Mouse (Mus musculus): Measurements from ENCODE around the gene Orm1.

The Orm1 gene

DNA sequence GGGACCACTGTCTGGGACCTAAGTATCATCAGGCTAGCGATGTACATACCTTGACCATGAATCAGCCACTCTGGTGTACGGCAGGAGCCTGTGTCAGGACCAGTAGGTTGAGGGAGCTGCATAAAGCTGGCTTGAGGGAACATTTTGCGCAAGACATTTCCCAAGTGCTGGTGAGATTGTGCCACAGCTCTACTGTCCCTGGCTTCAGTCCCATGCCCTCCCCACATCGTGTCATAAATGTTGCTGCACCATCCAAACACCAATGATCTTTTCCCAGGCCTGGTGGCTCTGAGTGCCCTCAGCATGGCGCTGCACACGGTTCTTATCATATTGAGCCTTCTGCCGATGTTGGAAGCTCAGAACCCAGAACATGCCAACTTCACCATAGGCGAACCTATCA is at the start of gene Orm1:
Gene Orm1, plus strand, starts transcription at position 266 of the 400 bp plus-strand sequence.
- DNase-seq, result no peak

DNA sequence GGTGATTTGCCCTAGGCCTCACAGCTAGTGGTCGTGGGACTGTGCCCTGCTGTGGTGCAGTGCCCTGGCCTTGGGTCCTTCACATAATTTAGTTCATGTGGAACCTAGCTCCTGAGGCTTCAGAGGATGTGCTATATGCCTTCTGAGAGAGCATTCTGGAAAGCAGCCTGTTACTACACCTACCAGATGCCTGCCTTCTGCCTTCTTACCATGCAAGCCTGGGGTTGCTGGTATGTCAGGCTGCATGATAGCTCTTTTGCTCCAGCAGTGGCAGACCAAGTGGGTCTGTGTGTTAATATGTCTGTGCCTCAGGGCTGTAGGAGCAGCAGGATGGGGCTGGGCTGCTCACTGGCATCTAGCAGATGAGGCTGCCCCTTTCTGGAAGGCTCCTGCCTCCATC is 48.7 kb upstream of the Orm1 start:
- DNase-seq, result no peak

DNA sequence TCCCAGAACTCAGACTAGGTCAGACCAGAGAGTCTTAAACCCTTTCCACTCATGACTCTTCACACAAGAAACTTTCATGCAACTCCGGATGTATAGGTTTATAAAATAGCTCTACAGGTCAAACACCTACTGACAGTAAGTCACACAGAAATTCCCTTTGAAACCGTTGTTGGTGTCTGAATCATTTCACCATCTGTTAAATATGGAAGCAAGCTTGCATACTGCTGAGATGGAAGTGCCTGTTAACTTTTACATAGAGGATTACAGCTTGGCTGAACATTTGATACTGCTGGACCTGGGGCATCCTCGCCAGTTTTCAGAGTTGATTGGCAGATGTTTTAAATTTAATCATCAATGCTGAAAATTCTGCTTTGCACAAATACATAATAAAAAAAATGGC is 48.1 kb upstream of the Orm1 start:
- no peak for DNase-seq

DNA sequence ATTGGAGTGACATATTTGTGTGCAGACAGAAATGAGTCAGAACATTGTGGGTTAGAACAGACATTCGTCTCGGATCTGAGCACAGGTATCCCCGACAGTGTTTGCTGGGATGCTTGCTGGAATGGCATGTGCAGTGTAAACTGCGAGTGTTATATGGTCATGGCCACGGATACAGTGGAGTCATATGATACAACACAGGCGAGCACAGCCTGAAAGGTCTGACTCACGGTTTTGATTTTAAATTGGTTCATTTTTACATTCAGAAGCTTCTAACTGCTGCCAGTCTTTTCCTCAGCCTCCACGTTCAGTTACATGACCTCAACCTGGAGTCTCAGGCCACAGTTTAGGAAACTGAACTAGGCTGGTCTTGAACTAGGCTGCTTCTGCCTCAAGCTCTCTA is 47.5 kb upstream of the Orm1 start:
- no peak for DNase-seq

DNA sequence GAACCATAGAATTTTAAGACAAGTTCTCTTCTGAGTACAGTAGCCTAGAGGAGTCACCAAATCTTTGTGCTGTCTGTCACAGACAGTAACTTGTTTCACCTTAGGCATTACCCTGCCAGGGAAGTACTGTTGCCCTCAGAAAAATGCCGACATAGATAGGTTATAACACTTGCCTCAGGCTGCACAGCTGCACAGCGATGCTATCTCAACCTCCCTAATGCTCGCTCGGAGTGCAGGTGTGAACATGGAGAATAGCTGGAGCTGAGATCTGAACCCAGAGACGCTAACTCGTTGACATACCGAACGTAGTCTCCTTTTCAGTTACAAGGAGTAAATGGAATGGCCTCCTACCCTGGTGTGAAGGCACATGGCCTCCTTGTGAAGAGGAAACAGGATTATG is 46.2 kb upstream of the Orm1 start:
- DNase-seq, result no peak

DNA sequence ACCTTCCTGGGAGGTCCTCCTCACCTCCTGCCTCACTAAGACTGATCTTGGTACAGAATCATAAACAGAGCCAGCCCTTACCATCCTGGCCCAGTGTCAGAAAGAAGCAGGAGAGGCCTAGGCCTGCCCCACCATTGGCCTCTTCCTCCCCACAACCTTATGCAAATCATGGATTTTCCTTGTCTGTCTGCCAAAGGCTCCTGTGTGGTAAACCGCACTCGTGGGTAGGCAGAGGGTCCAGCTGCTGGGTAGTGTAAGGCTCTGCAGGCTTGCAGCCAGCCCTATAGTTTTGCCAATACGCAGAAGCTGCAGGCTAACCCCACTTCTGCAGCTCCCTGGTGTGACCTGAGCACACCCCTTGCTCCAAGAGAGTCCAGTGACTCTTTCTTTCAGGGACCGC is 41.7 kb upstream of the Orm1 start:
- no peak for DNase-seq

DNA sequence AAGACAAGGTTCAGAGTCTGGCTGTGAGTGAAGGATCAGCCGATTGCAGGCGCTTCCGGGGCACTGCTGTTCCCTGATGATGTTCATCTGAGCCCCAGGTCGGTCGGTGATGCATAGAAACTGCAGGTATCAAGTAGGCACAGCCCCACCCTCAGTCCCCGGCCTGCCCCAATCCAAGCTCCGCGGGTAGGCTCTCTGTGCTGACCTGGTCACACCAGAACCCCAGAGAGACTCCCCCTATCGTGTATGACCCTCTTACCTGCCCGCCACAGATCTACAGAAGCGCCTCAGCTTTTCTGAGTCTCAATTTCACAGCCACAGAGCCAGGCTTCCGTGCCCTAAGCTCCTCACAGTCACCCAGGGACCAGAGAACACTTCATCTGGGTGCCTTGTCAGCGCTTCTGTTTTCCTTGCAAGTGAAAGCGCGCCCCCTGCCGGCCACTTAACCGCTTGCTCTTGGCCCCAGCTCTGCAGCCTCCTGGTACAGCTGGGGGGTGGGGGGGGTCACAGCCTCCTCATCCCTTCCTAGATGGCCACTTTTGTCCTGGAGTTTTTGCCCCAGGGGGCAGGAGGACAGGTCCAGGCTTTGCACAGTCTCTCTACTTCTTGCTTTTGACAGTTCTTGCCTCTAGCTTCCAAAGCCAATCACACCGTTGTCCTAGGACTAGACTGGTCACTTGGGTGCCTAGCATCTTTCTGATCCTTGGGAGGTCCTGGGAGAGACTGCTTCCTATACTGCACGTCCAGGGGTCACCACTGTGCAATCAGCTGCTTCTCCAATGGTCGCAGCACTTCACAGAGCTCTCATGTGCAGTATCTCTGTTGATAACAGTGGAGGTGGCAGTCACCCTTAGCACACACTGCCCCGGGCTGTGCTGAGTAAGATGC is 36.9 kb upstream of the Orm1 start:
- DNase-seq, result peak; percentile 91

DNA sequence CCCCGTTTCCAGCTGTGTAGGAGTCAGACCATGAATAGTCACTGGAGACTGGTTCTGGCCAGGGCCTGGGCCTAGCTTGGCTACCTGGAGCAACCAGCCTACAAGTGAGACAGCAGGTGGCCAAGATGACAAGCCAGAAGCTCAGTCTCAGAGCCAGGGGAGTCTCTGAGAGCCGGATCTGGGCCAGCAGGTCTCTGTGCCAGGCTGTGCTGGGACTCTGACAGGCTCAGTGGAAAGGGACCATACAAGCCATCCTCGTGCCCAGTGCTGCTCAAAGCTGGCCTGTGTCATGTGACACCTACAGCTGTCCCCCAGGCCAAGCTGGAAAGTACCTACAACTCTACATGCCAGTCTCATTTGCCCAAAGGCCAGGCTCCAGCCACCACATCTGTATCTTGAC is 36.0 kb upstream of the Orm1 start:
- DNase-seq, result no peak

DNA sequence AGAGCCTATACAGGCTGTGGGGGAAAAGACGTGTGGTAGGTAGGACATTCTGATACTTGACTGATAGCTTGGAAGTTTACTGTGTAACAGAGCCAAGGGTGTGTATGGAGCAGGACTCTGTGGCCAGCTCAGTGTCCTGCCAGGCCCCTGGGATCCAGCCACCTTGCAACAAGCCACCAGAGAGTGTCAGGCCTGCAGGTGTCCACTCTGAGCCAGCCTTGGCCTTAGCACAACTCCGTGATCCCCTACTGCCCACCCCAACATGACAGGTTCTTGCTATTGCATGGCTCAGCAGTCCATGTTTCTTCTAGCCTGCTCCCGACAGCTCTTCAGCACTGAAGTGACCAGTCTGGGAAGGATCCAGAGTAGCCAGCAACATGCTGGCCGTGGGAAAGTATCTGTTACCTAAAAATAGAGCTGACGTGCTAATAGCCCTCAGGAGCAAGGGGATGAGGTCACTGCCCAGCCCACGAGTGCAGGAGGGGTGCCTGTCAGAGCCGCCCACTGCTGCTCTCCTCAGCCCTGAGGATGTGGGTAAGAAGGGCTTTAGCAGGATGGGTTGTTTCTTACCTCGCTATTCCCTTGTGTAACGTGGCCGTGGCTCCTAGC is 34.0 kb upstream of the Orm1 start:
- no peak for DNase-seq

DNA sequence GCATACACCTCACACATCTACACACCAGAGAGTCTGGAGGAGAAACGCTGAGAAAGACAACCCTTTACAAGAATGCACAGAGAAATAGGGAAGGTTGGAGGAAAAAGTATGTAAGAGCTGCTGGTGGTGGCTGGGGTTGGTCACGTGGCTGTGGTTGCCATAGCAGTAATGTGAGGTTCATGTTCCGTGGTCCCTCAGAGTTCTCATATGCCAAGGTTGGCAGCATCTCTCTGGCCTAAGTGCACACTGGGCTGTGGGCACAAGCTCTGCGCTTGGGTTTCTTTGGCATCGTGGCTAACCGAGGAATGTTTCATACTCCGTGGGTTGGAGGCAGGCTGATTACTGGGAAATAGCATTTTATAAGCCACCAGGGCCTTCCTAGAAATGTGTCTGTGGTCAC is 32.9 kb upstream of the Orm1 start:
- no peak for DNase-seq

DNA sequence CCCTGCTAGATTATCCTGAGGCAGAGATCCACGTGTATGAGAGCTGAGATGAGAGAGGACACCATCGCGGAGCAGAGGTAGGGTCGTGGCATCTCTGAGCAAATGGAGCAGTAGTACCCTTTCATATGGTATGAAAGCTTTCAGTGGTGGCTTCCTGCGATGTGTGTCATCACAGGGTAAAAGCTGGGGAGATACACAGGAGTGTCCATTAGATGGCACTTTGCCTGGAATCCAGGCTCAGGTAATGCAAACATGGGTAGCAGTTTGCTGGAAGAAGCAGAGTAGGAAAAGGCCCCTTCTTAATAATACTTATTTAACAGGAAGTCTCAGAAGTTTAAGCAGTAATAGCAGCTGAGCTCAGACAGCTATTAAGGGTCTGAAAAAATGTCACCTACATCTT is 30.3 kb upstream of the Orm1 start:
- DNase-seq, result no peak

DNA sequence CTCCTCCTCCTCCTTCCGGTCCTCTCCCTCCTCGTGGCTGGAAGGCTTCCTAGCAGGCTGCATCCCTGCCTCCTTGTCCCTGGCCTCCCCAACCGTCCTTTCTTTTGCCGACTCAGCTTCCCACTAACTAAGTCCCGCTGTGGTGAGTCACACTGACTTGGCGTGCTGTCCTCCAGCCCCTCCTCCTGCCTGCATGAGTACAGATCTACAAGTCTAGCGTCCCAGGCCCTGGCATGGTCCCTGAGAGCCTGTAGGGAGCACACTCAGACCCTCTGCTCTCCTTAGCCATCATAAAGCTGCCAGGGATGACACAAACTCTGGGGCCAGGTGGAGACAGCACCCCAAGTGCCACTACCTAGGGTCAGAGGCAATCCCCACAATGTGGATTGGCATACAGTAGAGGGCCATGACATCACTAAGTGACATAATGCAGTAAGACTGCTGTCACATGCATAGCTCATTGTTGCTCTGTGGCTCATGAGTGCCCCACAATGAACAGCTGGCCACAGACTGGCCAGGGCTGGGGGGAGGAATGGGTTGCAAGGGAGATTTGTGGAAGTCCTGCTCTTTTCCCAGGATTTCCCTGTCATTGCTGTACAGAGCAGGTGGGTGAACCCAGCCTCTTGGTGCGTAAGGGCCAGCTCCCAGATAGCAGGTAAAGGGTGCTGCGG is 28.1 kb upstream of the Orm1 start:
- peak; percentile 27 for DNase-seq

DNA sequence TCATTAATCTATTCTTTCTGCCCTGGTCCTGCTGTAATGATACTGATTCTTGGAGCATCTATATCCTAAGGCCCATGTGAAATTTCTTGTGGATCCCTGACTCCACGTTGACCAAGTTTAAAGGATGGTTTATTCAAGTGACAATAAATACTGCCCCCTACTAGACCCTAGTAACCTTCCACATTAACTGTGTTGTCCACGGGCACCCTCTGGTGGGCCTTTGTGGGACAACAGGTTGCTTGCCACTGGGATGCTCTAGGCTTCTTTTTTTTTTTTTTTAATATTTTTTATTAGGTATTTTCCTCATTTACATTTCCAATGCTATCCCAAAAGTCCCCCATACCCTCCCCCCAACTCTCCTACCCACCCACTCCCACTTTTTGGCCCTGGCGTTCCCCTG is 24.8 kb upstream of the Orm1 start:
- DNase-seq, result peak; percentile 60

DNA sequence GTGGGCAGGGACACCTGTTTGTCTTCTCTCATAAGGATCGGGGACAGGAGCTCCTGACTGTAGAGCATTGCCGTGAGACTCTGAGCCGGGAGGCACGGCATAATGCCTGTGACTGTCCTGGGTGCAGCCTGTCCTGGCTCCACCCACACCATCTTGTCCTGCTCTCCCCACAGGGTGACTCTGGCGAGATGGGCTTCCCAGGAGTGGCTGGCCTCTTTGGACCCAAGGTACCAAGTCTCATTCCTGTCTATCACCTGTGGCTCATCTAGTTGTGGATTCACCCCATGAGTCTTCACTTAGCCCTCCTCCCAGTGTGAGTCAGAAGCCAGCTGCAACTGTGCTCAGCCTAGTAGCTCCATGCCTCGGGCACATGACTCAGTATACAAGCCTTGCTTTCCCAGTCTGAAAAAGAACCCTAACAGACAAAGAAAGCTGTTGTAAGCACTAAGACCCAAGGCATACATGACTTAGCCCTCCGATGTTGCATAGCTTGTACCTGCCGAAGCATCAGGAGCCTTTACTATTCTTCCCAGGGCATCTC is 21.0 kb upstream of the Orm1 start:
- no peak for DNase-seq

DNA sequence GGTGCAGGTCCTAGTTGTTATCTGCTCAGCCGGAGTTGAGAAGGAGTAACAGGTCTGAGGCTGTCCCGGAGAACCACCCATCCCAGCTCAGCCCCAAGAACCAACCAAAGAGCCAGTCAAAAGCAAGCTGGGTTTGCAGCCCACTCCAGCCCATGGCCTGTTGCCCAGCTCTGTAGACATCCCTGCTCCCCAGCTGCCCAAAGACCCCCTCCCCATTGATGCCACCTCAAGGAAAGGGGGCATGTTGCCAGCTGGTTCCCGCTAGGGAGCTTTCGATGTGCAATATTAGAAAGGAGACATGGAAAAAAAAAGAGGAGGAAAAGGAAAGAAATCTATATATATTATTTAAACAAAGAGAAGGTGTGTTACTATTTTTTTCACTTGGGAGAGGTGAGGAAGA is 11.0 kb upstream of the Orm1 start:
- DNase-seq, result no peak

DNA sequence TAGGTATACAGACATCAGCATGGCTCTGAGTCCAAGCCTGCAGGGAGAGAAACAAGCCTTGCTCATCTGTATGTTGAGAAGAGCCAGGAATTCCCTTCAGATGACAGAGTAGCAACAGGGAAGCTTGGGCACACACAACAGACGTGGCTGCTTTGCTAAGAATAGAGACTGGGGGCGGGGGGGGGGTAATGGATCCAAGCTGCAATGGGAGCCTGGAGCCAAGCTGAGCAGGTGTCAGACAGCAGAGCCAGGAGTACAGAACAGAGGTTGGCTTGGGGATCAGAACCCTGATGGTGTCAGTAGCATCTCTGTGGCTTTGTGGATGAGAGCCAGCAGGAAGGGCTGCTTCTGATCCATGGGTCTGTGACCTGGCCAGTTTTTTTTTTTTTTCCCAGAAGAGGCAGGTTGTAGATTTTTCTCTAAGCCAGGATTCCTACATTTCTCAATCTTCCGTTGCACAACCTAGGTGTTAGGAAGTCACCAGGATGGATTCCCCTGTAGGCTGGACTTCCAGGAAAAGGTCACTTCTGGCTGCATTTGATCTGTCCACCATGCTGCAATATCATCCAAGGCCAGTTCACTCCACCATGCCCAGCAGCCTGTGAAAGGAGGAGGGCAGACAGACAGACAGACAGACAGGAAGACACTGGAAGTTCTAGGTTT is 5.8 kb upstream of the Orm1 start:
- DNase-seq, result no peak

DNA sequence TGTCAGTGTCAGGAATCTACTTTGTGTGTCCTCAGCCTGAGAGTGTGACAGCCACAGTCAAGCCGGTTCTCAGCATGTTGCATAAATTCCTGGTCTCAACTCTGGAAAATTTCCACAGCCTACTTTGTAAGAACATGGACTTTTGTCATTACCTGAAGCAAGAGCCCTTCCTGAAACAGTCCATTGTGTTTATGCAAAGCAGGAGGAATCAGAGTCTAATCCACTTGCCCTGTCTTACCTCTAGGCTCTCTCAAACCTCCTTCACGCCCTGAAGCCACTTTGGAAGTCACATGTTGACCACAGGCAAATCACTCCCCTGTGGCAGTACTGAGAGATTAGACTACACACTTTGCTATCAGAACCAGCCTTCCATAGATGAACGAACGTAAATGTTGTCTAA is 1.9 kb upstream of the Orm1 start:
- DNase-seq, result no peak

DNA sequence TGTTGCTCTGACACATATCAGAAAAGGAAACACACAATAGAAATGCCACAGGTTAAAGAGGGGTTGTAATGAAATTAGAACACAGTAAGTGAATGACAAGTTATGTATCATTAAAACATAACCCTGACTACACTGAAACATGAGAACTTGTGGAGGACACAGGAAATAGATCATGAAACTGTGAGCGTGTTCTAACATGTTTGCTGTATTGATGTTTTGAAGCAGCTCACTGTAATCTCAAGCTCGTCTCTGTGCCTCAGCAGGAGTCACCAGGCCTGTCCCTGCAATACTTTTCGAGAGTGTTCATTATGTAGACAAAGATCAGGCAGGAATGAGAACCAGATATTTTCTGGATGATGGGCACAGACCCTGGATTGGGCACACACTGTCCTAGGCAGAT is 752 bp upstream of the Orm1 start:
- DNase-seq, result no peak

DNA sequence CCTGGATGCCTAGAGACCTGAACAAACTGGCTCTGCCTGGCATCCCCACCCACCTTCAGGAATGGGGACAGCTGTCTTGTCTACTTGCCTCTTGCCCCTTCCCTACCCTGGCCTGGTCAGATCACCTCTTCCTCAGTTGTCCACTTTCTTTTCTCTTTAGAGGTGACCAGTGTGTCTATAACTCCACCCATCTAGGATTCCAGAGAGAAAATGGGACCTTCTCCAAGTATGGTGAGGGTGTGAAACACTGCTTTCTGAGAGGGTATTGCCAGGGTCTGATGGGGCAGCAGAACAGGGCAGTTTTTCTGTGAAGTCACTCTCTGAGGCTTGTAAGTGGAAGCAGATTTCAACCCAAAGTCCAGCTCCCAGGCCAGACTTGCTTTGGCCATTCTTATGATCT is 901 bp downstream of the Orm1 start:
- no peak for DNase-seq

DNA sequence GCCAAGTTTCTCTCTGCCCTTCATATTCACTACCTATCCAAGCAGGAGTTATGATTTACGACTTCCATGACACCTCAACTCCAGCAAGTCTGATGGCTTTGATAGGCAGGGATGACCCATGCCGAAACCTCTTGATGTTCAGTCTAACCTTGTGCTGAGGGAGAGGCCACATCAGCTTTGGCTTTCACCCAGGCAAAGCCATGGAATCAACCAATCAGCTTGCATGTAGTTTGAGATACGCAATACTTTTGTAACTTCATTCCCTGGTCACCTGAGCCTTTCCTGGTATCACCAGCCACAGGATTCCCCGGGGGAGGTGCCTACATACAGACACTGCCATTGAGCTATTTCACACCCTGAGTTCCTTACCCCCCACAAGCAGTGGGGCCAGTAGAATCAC is 2.3 kb downstream of the Orm1 start:
- no peak for DNase-seq

DNA sequence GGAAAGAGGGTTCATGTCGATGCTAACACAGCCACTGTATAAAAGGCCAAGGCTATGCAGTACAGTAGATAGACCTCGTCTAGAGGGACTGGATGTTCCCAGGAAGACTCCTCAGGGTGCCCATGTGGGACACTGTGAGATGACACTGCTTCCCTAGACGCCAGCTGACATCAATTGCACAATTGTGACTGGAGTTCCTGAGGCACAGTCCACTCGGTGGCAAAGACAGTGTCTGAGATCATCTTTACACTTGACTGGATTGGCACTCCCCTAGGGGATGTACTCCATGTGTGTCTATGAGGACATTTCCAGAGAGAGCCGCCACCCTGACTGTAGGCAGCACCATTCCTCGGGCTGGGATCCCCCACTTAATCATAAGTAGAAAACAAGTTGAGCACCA is 4.2 kb downstream of the Orm1 start:
- DNase-seq, result peak; percentile 63

DNA sequence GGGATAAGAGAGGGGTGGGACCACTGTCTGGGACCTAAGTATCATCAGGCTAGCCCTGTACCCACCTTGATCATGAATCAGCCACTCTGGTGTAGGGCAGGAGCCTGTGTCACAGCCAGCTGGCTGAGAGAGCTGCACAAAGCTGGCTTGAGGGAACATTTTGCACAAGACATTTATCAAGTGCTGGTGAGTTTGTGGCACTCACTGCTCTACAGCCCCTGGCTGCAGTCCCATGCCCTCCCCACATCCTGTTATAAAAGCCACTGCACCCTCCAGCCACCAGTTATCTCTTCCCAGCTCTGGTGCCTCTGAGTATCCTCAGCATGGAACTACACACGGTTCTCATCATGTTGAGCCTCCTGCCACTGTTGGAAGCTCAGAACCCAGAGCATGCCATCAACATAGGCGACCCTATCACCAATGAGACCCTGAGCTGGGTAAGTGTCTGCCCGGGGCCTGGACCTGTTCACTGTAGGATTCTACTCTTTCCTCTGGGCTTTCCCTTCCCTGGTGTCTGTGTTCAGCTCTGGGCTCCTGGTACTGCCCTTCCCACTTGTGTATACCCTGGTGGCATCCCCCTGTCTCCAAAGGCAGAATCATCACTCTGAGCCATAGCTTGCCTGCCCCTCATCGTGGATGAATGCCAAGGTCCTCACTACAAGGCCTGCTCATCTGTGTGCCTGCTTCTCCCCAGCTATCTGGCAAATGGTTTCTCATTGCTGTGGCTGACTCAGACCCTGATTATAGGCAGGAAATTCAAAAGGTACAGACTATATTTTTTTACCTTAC is 11.7 kb downstream of the Orm1 start, which contains the start of gene Orm3:
Gene Orm3, plus strand, starts transcription at position 286 of the 789 bp plus-strand sequence.
- no peak for DNase-seq

Measured in retina, postnatal 1 day (tissue).